Mouse (Mus musculus): ENCODE results near the gene Havcr1. TPM values are rescaled to one million over a fixed set of nuclear protein-coding genes. Genes with fewer than 3 reads are reported as not detected.

Gene Havcr1
- total RNA-seq, 4 experiments from 2014 or later: not detected

DNA sequence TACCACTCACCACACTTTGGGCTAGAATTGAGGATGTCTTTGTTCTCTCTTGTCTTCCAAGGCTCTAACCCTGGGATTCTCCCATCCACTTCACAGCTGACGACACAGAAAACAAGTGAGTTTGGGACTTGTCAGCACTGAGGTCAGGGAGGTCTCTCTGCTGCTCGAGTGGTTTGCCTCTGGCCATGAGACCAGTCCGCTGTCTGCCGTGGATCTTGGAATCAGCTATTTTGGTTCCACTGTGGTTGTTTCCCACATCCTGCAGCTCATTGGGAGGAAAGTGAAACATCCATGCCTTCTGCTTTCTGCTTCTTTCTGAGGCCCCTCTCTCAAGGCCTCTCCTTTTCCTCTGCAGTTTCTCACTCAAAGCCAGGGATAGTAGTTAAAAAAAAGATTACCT, 85.0 kb downstream of the Havcr1 start:
- peak; percentile 13 for DNase-seq (ENCODE audit: low spot score)

Other genes starting within 250 kb of the Havcr1 start
- gene Gm12169, start 210.9 kb upstream of the Havcr1 start, total RNA-seq (2022): not detected
- under 1 TPM in 1 of 4 experiments, not detected in 3; 0.17 TPM for gene BC053393, start 163.5 kb upstream of the Havcr1 start, total RNA-seq (2022)
- not detected for gene Dppa1, start 105.8 kb upstream of the Havcr1 start, total RNA-seq (2022)
- gene Timd2, start 28.0 kb upstream of the Havcr1 start, total RNA-seq (2022): not detected
- gene Timd4, start 75.7 kb downstream of the Havcr1 start, total RNA-seq (2022): 1 to 10 TPM in 1 of 4 experiments, under 1 TPM in 3; 0.78 to 3.2 (median 0.90) TPM